Mouse (Mus musculus) limb, embryonic 13.5 days (tissue): ENCODE results near the gene Gpatch1. TPM values are rescaled to one million over a fixed set of nuclear protein-coding genes. Genes with fewer than 3 reads are reported as not detected.

Experiments used
- ATAC-seq: fragments of 200-750 bp; cut with Nextera tagmentation; 2 replicates; pipeline ENCODE4 v1.8.0; 2017; ENCODE audit warnings: low read depth, moderate number of reproducible peaks, moderate TSS enrichment; ENCODE audit not compliant: low FRiP score
- H3K27ac ChIP-seq: fragments of 300-500 bp; sonication (generic); 2 replicates; pipeline ENCODE4 v1.5.1; 2015; ENCODE audit warnings: inconsistent platforms, mild to moderate bottlenecking, moderate library complexity
- H3K27me3 ChIP-seq: fragments of 300-500 bp; sonication (generic); 2 replicates; pipeline ENCODE4 v1.6.1; 2015; ENCODE audit warnings: mild to moderate bottlenecking, inconsistent platforms
- H3K36me3 ChIP-seq: fragments of 300-500 bp; sonication (generic); 2 replicates; pipeline ENCODE4 v1.6.1; 2015; ENCODE audit warnings: inconsistent platforms, mild to moderate bottlenecking, moderate library complexity
- H3K4me1 ChIP-seq: fragments of 300-500 bp; sonication (generic); 2 replicates; pipeline ENCODE4 v1.6.1; 2015; ENCODE audit warnings: inconsistent platforms
- H3K4me2 ChIP-seq: fragments of 300-500 bp; sonication (generic); replicated peaks from 2 replicates; pipeline ENCODE4 v1.6.1; 2015; ENCODE audit warnings: inconsistent platforms, mild to moderate bottlenecking, moderate library complexity
- H3K4me3 ChIP-seq: fragments of 300-500 bp; sonication (generic); 2 replicates; pipeline ENCODE4 v1.5.1; 2015; ENCODE audit warnings: moderate library complexity, mild to moderate bottlenecking, inconsistent platforms
- H3K9ac ChIP-seq: fragments of 300-500 bp; sonication (generic); 2 replicates; pipeline ENCODE4 v1.6.1; 2015; ENCODE audit warnings: mild to moderate bottlenecking, inconsistent platforms
- H3K9me3 ChIP-seq: fragments of 300-500 bp; sonication (generic); 2 replicates; pipeline ENCODE4 v1.6.1; 2016; ENCODE audit warnings: inconsistent platforms
- WGBS: fragments of 180-500 bp; shearing (Covaris S2); methylation state at CpG from one replicate; pipeline ENCODE4 v1.1.7; 2015; 5-methylcytosine and 5-hydroxymethylcytosine counted together
- polyA plus RNA-seq: library from polyadenylated mRNA; unstranded; fragments of >200 nt; fragmentation: Nextera tagmentation; extraction: Ambion mirVana; gene quantifications from 2 replicates; pipeline ENCODE4 v1.2.1, GENCODE M21; 2015

Gene Gpatch1
- 20.0 and 20.9 TPM in 2 replicates for polyA plus RNA-seq

DNA sequence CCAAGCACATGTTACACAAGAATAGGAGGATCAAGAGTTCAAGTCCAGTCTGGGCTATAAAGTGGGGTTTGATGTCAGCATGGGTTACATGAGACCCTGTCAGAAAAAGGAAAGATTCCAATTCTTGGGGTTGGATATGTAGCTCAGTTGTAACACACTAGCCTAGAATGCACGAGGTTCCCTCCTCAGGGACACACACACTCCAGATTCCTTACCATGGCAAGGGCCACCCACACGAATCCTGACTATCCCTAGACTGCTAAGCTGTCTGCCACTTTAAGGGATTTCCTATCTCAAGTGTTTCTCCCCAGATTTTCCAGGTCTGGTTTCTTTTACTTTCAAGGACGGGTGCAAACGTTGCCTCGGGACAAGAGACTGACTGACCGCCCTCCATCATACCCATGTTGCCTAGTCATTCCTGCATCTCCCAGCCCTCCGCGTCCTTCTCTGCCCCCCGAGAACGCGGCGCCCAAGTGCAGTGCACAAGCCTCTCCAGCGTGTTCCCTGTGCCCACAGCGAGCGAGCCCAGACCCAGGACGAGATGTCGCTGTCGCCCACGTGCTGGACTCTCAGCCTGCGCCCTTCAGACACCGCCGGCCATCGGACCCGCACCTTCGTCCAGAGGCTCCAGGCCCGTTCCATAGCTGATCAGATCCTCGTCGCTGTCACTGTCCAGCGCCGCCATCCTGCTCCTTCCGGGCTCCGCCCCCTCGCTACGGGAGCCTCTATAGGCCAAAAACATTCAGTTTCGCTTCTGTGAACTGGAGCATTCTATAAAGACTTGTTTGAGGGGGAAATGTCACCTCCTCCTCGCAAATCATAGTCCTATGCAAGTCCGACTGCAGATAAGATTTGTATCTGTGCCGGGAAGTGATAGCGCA, at the start of gene Gpatch1:
Gene Gpatch1, minus strand, starts transcription at position 712 of the 881 bp plus-strand sequence.
- Histone ChIP-seq H3K9ac (peak within 1 kb of the TSS; percentile 85), H3K4me1 (peaks cover 12% of the 10 kb centered on the region), H3K4me3 (peak within 1 kb of the TSS; percentile 84), H3K27me3 (no peaks in the 10 kb centered on the region), H3K4me2 (peak within 1 kb of the TSS; percentile 80), H3K36me3 (peaks cover under 1% of the 10 kb centered on the region; the same call in 1 of the 2 replicates), H3K9me3 (no peaks in the 10 kb centered on the region), H3K27ac (no peak within 1 kb of the TSS; the same call in 1 of the 2 replicates)
- WGBS, result 2% methylated on average over 39 of the region's 39 CpGs
- ATAC-seq, result peak; percentile 84

DNA sequence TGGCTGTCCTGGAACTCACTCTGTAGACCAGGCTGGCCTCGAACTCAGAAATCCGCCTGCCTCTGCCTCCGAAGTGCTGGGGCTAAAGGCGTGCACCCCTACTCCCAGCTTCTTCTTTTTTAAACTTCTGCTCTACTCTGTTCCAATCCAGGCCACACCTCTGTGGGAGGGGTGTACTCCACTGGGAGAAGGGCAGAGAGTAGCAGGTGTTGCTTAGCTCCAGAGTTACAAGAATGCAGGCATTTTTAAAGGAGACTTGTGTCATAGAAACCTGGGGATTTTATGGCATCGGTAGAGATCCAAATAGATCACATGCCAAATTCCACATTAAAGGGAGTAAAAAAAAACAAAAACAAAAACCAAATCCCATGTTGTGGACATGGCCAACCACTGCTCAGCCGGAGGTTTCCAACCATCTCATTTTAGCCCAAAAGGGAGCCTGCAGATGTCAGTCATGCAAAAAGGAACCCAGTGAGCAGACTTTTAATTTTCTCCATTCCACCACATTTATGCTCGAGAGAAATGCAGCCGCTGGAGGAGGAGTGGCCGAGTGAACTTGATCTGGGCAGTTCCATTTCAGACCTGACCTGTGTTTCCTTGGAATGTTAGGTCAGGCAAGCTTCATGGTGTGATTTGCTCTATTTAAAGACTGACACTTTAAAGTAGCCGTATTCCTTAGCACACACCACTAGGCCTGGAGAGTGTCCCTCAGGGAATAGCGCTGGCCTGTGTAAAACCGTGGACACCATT, 47.1 kb upstream of the Gpatch1 start:
- WGBS, result 56% methylated on average over 12 of the region's 12 CpGs
- peak; percentile 54; the same call in 1 of the 2 replicates for ATAC-seq
- Histone ChIP-seq H3K4me2 (no peak overlapping the region), H3K4me1 (peaks cover 12% of the 10 kb centered on the region; the same call in 1 of the 2 replicates), H3K9ac (no peak overlapping the region), H3K27ac (peak overlapping the region; percentile 29; the same call in 1 of the 2 replicates), H3K4me3 (no peak overlapping the region), H3K36me3 (no peaks in the 10 kb centered on the region), H3K27me3 (no peaks in the 10 kb centered on the region), H3K9me3 (0 out of 2 replicates have a peak, but pooled peaks cover 6% of the 10 kb centered on the region)

DNA sequence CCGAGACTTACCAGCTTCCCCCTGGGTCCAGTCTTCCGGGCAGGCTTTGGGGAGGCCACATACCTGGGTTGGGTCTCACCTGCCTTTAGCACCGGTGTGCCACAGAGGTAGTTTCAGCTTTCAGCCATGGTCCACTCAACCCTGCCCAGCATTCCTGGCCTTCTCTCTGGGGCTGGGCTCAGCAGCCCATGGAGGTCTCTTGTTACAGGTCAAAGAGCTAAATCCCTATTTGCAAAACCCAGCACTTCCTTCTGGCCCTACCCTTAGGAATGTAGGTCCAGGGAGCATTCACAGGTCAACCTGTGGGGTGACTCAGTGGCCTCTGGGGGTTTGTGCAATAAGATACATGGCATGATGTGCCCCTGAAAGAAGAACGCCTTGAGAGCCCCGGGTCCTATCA, 44.6 kb upstream of the Gpatch1 start:
- H3K36me3 ChIP-seq, result no peaks in the 10 kb centered on the region
- H3K9ac ChIP-seq, result no peak overlapping the region
- H3K4me2 ChIP-seq, result no peak overlapping the region
- no peak overlapping the region for H3K4me3 ChIP-seq
- H3K27me3 ChIP-seq, result no peaks in the 10 kb centered on the region
- H3K4me1 ChIP-seq, result peaks cover 12% of the 10 kb centered on the region; the same call in 1 of the 2 replicates
- WGBS, result 70% methylated on average over 5 of the region's 5 CpGs
- H3K9me3 ChIP-seq, result no peaks in the 10 kb centered on the region
- no peak overlapping the region for H3K27ac ChIP-seq
- ATAC-seq, result no peak

DNA sequence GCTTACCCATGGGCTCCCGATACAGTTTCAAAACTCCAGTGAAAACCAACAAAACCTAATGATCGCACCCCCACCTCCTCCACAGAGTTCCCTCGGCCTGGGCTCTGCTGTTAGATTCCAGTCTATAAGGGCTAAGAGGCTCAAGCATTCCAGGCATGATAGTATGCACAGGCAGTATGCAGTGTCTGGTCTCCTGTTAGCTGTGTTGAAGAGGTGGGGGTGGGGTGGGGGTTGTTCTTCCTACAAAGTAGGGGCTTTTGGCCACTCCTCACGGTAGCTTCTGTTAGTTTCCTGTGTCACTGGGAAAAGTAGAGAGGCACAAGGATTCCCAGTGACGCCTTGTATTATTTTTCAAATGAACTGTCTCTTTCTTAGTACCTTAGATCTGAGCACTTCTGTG, 44.0 kb upstream of the Gpatch1 start:
- WGBS, result 66% methylated on average over 5 of the region's 5 CpGs
- peaks cover 12% of the 10 kb centered on the region; the same call in 1 of the 2 replicates for H3K4me1 ChIP-seq
- ATAC-seq, result no peak
- H3K9me3 ChIP-seq, result no peaks in the 10 kb centered on the region
- no peak overlapping the region for H3K9ac ChIP-seq
- H3K4me2 ChIP-seq, result no peak overlapping the region
- H3K27me3 ChIP-seq, result no peaks in the 10 kb centered on the region
- H3K27ac ChIP-seq, result no peak overlapping the region
- no peak overlapping the region for H3K4me3 ChIP-seq
- H3K36me3 ChIP-seq, result no peaks in the 10 kb centered on the region

DNA sequence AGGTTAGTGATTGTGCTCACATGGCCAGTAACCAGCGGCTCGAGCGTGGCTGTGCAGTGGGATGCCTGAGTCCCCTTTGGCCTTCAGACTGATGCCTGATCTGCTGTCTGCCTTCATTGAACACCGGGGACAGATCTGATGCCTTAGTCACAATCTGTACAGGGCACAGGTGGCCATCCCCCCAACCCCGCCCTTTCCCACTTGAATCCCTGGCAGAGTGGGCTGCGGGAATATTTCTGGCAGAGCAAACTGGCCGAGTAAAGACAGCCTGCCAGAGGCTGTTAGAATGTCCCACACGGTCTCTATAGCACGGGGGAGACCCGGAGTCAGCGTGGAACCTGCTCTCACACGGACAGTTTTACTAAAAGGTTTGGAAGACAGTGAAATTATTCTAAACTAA, 39.4 kb upstream of the Gpatch1 start:
- 87% methylated on average over 12 of the region's 12 CpGs for WGBS
- no peak overlapping the region for H3K4me2 ChIP-seq
- H3K9ac ChIP-seq, result no peak overlapping the region
- no peaks in the 10 kb centered on the region for H3K36me3 ChIP-seq
- H3K9me3 ChIP-seq, result no peaks in the 10 kb centered on the region
- H3K4me3 ChIP-seq, result no peak overlapping the region
- no peak for ATAC-seq
- H3K27ac ChIP-seq, result no peak overlapping the region
- peaks cover 8% of the 10 kb centered on the region; the same call in 1 of the 2 replicates for H3K4me1 ChIP-seq
- H3K27me3 ChIP-seq, result no peaks in the 10 kb centered on the region

DNA sequence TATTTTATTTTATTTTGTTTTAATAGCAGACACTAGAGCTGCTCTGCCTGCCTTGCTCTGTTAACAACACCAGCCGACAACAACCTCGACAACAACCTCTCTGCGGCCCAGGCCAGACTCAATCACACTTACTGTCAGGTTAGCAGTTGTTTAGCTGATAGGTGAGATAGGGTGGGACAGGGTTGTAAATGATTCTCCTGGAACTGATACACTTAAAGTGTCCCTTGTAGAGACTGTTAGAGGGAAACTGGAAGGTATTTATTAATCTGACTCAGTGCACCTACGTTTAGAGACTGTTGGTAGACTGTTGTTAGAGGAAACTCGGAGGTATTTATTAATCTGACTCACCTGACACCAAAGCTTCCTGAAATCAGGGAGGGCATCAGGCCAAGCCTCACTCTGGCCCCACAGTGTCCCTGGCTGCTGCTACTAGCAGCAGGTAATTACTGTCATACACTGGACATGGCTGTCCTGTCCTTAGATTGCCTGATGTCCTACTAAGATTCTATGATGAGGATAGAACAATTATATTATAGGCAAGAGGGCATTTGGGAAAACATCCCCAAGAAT, 37.1 kb upstream of the Gpatch1 start:
- H3K9ac ChIP-seq, result no peak overlapping the region
- no peak overlapping the region for H3K4me3 ChIP-seq
- H3K4me1 ChIP-seq, result peaks cover 4% of the 10 kb centered on the region; the same call in 1 of the 2 replicates
- ATAC-seq, result no peak
- H3K27me3 ChIP-seq, result no peaks in the 10 kb centered on the region
- no peak overlapping the region for H3K27ac ChIP-seq
- H3K9me3 ChIP-seq, result no peaks in the 10 kb centered on the region
- no peak overlapping the region for H3K4me2 ChIP-seq
- H3K36me3 ChIP-seq, result no peaks in the 10 kb centered on the region
- whole genome bisulfite sequencing, result 37% methylated on average over 5 of the region's 5 CpGs

DNA sequence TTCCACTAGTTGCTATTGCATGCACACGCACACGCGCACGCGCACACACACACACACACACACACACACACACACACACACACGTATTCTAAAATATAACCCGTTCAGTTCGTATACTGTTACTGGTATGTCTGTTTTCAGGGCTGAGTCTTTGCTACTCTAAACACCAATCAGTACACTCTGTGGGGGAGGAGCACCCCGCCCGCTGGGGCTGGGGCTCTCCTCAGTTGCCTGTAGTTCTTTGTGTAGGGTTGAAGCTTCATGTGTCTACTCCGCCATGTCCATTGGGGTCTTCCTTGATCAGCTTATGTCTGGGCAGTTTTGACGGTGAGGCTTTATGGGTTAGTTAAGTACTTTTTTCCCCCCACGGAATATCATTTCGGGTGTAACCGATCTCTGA, 35.1 kb upstream of the Gpatch1 start:
- 92% methylated on average over 15 of the region's 15 CpGs for WGBS
- Histone ChIP-seq H3K4me1 (peaks cover 4% of the 10 kb centered on the region; the same call in 1 of the 2 replicates), H3K27ac (no peak overlapping the region), H3K27me3 (no peaks in the 10 kb centered on the region), H3K4me3 (no peak overlapping the region), H3K4me2 (no peak overlapping the region), H3K9me3 (no peaks in the 10 kb centered on the region), H3K36me3 (no peaks in the 10 kb centered on the region), H3K9ac (no peak overlapping the region)
- ATAC-seq, result no peak

DNA sequence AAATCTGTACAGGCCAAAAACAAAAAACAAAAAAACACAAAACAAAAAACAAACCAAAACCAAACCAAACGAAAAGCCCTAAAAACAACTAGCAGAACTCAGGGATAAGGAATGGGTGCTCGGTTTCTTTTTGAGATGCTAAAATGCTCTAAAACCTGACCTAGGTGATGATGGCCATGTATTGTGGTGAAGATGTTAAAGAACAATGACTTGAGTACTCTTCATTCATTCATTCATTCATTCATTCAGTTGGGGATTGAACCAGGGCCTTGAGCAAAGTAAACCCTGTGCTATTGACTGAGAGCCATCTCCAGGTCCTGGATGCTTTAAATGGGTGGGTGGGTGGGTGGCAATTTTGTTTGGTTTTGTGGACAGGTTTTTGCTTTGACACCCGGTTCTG, 32.9 kb upstream of the Gpatch1 start:
- WGBS, result 87% methylated on average over 3 of the region's 3 CpGs
- H3K4me1 ChIP-seq, result peaks cover 4% of the 10 kb centered on the region; the same call in 1 of the 2 replicates

DNA sequence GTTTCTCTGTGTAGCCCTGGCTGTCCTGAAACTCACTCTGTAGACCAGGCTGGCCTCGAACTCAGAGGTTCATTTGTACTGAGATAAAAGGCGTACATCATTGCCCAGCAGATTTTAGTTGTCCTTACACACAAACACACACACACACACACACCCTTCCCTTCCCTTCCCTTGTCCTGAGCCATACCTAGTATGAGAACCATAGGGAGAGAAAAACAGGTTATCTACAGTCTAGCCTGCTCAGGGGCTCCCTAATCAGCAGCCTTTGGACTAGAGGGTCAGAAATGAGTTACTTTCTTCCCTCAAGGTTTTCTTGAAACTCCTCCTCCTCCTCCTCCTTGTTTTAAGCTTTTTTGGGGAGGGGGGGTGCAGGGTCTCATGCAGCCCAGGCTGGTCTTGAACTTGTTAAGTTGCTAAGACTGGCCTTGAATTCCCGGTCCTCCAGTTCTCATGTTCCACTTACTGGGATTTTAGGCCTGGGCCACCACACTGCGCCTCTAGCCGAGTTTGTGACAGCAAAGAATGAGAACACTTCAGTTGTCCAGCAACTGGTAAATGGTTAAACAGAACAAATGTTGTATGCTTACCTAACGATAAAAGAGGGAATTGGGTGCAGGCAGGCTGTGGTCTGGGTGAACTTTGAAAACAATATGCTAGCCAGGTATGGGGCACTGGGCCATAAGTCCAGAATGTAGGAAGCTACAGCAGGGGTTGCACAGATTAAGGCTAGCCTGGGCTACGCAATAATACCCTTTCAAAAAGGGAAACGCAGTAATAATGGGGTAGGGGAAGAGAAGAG, 31.8 kb upstream of the Gpatch1 start:
- H3K27ac ChIP-seq, result no peak overlapping the region
- no peaks in the 10 kb centered on the region for H3K4me1 ChIP-seq
- WGBS, result 88% methylated on average over 8 of the region's 8 CpGs
- H3K4me3 ChIP-seq, result no peak overlapping the region
- no peak for ATAC-seq
- H3K4me2 ChIP-seq, result no peak overlapping the region
- no peaks in the 10 kb centered on the region for H3K27me3 ChIP-seq
- H3K36me3 ChIP-seq, result no peaks in the 10 kb centered on the region
- no peaks in the 10 kb centered on the region for H3K9me3 ChIP-seq
- no peak overlapping the region for H3K9ac ChIP-seq

More for the DNA sequence above, 32.9 kb upstream of the Gpatch1 start:
- no peak overlapping the region for H3K4me3 ChIP-seq
- H3K27ac ChIP-seq, result no peak overlapping the region
- no peaks in the 10 kb centered on the region for H3K27me3 ChIP-seq
- H3K9me3 ChIP-seq, result no peaks in the 10 kb centered on the region
- H3K4me2 ChIP-seq, result no peak overlapping the region
- H3K36me3 ChIP-seq, result no peaks in the 10 kb centered on the region
- ATAC-seq, result no peak
- no peak overlapping the region for H3K9ac ChIP-seq

DNA sequence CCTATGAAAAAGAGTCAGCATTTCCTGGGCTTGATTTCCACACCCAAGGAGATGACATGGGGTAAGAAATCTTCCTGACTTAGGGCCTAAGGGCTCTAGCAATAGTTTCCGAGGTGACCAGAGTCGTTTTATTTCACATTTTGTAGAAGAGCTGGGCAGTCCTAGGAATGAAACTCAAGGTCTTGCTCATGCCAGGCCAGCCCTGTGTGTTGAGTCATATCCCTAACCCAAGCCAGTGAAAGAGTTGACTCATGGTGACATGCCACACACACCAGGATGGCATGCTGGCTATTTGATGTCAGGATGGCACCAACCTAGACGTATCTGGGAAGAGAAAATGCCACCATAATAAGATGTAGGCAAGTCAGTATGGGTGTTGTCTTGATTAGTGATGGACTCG, 30.8 kb upstream of the Gpatch1 start:
- Histone ChIP-seq H3K4me1 (no peaks in the 10 kb centered on the region), H3K4me2 (no peak overlapping the region), H3K27ac (no peak overlapping the region), H3K4me3 (no peak overlapping the region), H3K27me3 (no peaks in the 10 kb centered on the region), H3K9me3 (no peaks in the 10 kb centered on the region), H3K9ac (no peak overlapping the region), H3K36me3 (no peaks in the 10 kb centered on the region)
- ATAC-seq, result no peak
- 84% methylated on average over 4 of the region's 4 CpGs for WGBS

DNA sequence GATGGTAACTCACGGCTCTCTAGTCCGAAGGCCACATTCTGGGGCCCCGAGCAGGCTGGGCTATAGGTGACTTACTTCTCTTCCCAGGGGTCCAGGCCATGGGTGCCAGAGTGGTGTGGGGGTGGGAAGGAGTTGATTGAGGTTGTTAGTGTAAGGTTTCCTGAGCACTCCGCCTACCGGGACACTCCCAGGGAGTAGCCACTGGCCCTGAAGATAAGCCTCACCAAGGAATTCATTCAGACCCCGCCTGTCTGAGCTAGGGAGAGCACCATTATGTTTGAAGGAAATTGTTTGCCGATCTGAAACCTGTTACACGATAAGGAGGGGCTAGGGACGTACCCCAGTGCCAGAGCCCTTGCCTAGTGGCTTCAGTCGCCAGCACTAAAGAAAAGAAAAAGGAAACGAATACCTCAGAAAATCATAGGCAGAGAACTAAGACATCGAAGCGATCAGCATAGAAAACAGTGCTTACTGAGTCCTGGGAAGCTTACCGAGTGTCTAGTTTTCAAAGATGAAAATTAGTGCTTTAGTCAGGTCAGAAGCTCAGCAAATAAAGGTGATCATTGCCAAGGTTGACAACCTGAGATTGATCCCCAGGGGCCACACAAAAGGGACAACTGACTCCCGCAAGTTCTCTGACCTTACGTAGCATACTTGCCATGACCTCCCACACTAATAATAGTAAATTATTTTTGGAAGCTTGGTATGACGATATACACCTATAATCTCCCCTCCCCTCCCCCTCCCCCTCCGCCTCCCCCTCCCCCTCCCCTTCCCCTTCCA, 29.9 kb upstream of the Gpatch1 start:
- no peak for ATAC-seq

More for the DNA sequence above, 29.9 kb upstream of the Gpatch1 start:
- H3K36me3 ChIP-seq, result no peaks in the 10 kb centered on the region
- no peak overlapping the region for H3K9ac ChIP-seq
- H3K9me3 ChIP-seq, result no peaks in the 10 kb centered on the region
- H3K27me3 ChIP-seq, result no peaks in the 10 kb centered on the region
- no peak overlapping the region for H3K4me3 ChIP-seq
- H3K27ac ChIP-seq, result no peak overlapping the region
- 70% methylated on average over 17 of the region's 18 CpGs for WGBS
- H3K4me2 ChIP-seq, result no peak overlapping the region
- H3K4me1 ChIP-seq, result no peaks in the 10 kb centered on the region
